Mouse (Mus musculus): ENCODE measurements around the gene Nmrk2.
"Not testable (repeated sequence)": the region's sequence is repeated elsewhere in the genome, so short reads cannot be mapped to it uniquely, and the experiment has no call there.

Nmrk2 gene

DNA sequence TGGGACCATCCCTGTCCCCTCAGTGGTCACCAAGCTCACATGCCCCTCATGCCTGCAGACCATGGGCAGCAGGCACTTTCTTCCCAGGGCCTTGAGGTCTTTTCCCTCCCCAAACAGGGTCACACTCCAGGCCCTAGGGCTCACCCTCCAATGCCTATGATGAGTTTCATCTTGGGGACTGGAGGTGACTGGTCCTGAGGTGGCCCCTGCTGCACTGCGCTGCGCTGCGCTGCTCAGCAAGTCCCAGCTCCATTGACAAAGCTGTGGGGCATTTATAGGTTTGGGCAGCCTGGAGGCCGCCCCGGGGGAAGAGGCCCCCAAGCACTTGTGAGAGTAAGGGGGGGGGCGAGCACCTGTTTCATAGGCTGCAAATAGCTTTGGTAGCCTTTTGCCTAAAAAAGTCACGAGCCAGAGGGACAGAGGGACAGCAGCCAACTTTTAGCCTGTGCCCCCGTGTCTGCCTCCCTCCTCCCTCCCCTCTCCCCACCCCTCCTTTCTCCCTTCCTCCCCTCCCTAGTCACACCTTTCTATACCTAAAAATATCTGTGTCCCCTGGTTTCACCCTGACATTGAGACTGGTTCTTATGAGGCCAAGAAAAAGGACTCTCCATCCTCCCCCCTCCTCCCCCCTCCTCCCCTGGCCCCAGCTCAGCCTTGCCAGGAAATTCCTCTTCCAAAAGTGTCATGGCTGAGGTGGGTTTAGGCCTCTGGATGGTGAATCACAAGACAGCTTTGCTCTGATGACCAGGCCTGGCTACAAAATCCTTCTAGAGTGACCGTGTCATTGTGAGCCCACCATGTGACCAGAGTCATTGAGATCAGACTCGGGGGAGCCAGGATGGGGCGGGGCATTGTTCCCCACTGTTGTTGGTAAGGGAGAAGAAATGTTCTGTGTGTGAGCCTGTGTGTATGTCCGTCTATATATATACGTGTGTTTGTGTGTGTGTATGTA, at the start of gene Nmrk2:
Gene Nmrk2, minus strand, starts transcription at position 245 of the 952 bp plus-strand sequence.
- DNase-seq (ENCODE audit: low read depth, low spot score) = no peak

DNA sequence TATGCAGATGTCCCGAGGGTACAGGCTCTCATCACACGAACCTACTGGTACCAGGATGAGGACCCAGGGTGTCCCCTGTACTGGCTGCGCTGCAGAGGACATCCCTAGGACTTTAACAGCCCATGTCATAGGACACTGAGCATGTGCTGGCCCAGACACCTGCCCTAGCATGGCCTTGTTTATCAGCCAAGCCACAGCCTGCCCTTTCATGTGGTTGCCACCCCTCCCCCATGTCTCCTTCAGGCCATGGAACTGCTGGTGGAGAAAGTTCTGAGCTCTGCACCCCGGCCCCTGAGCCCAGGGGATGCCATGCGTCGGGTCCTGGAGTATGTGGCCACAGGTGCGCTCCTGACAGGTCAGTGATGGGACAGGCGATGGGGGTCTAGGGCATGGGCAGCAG, 47.6 kb upstream of the Nmrk2 start:
- DNase-seq (ENCODE audit: low read depth, low spot score) = no peak

- no peak for DNase-seq (ENCODE audit: low read depth, low spot score)
Observed at GRCm38 (mm10) chr10:81247804-81248203, 46.0 kb upstream of the Nmrk2 start.

DNA sequence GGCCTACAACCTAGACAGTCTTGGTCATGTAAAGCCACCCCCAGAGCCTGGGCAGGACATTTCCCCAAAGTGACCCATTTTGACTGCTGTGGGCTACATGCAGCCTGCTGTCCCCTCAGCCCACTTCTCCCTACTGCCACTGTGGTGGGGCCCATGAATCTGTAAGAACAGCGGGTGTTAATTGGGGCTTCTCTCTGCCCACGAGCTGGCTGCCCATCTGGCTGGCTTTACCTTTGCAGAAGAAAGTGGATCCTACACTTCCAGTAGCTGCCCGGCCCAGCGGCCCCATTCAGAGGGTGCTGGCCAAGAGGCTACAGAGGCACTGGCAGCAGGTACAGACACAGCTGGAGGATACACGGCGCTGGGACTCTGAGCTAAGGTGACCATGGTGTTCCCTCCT, 43.3 kb upstream of the Nmrk2 start:
- no peak for DNase-seq (ENCODE audit: low read depth, low spot score)

- no peak for DNase-seq (ENCODE audit: low read depth, low spot score)
Observed at GRCm38 (mm10) chr10:81244595-81244994, 42.7 kb upstream of the Nmrk2 start.

DNA sequence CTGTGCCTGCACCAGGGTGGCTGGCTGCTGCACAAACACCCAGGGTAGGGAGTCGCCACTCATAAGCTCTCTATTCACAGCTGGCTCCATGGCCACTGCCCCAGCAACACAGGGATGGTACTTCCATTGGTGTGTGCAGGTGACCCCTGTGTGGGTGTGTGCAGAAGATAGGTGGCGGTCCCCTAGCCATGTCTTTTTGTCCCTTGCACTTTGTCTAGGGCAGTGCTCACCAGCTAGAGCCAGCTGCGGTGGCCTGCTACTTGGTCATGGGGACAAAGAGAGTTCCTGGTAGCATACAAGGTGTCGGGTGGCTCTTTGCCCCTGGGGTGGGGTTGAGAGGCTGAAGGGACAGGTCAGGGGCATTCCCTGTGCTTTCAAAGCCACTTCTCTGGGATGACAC, 42.3 kb upstream of the Nmrk2 start:
- DNase-seq (ENCODE audit: low read depth, low spot score) = no peak

DNA sequence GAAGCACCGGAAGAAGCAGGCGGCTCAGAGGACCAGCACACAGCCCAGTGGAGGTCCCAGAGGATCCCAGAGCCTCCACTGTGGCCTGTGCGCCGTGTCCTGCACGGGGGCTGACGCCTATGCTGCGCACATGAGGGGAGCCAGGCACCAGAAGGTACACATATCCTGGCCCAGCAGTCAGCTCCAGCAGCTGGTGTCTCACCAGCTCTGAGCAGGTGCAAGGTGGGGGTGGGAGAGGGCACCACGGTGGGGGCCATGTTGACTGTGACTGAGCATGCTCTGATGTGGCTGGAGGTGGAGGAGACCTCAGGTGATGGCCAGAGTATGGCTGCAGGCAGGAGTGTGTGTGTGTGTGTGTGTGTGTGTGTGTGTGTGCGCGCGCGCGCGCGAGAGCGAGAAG, 40.2 kb upstream of the Nmrk2 start:
- no peak for DNase-seq (ENCODE audit: low read depth, low spot score)

DNA sequence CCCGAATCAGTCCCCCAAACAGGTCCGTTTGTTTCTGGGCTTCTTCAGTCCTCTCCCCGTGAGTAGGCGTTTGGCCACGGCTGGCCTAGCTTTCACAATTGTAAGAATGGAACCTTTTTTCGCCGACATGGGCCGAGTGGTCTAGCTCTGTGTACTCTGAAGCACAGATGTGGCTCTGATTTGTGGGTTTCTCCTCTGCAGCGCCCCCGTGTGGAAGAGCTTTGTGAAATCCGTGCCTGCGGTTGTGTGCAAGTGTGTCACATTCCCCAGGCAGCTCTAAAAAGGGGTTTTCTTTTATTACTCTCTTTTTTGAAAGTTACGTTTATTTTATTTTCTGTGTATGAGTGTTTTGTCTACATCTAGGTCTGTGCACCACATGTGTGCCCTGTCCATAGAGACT, 39.0 kb upstream of the Nmrk2 start:
- peak; percentile 21 for DNase-seq (ENCODE audit: low read depth, low spot score)

- no peak for DNase-seq (ENCODE audit: low read depth, low spot score)
Observed at GRCm38 (mm10) chr10:81238618-81239017, 36.8 kb upstream of the Nmrk2 start.

DNA sequence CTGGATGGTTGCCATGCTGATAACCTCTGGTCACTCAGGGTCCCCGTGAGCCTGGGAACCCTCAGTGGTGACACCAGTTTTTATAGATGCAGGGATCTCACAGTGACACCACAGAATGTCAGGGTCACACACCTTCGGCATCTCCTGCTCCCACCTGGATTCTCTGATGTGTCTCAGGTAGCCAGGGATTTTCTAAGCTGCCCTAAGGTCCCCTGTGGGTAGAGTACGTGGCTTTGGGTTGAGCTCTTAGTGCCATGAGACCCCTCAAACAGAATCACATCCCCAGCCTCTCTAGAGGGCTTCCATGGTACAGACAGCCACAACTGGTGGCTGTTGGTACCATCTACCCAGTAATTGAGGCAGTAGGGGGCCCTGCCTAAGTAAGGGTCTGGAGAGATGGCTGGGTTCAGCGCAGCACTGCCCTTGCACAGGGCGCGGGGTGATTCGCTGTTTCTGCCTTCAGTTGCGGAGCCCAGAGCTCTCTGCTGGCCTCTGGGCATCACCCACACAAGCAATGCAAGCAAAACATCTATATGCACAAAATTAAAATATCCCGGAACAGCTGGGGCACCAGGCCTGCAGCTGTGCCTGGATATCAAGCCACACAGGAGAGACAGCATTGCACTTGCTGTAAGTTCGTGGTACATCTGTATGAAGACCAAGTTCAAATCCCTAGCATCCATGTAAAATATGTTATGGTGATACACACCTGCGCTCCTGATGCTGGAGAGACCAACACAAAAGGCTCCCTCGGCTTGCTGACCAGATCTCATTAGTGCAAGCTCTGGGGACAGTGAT, 34.8 kb upstream of the Nmrk2 start:
- no peak for DNase-seq (ENCODE audit: low read depth, low spot score)

- DNase-seq (ENCODE audit: low read depth, low spot score) = no peak
Observed at GRCm38 (mm10) chr10:81234206-81234605, 32.4 kb upstream of the Nmrk2 start.

GRCm38 (mm10) chr10:81233226-81233585, 31.4 kb upstream of the Nmrk2 start:
- DNase-seq (ENCODE audit: low read depth, low spot score) = no peak

- peak; percentile 54 for DNase-seq (ENCODE audit: low read depth, low spot score)
Observed at GRCm38 (mm10) chr10:81232580-81233225, 30.9 kb upstream of the Nmrk2 start, which contains the start of gene Zfr2. Gene Zfr2, plus strand, starts transcription at chr10:81233155.

DNA sequence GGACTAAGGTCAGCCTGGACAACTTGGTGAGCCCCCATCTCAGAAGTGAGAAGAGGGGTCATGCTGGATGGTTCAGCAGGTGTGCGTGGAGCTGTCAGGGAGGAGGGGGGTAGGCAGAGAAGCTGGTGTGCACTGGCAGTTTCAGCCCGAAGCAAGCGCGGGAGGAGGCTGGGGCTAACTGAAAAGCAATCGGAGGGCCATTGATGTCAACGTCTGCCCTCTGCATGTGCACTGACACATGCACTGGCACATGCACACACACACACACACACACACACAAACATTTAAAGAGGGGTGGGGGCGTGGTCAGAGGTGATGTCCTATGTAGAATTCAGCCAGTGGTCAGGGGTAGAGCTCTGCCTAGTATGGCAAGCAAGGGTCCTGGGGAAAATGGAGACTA, 29.6 kb upstream of the Nmrk2 start:
- no peak for DNase-seq (ENCODE audit: low read depth, low spot score)

DNA sequence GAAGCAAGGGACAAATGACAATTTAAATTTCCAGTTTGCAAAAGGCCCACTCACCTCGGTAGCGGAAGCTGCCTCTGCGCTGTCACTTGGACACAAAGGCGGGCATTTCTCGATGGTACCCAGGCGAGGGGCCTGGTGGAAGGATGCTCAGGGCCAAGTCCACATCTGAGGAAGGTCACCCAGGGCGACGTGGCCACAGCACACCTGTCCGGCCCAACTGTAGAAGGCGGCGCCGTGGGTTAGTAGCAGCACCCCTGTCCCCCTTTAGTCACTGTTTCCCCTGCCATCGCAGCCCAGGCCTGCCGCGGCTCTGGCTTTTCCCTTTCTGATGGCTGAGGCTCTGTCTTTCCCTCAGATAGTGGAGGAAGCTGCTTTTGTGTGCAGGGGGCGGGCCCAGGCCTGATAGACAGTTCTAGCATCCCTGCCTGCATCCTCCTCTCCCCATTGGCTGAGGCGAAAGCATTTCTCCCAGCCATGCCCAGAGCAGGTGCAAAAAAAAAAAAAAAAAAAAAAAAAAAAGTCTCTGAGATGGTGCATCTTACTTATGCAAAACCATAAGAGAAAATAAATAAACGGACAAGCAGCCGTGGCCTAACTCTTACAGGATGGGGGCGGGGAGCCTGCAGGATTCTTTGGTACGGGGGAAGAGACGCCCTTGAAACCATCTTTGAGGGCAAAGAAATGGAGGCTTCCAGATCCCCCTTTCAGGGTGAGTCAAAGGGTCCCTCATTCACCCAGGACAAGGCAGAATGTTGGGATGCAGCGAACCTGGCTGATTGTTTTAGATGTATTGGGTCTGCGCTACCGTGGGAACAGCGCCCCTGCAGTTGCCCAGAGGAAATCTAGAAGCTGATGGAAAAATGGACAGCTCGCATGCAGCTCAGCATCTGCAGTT, 28.8 kb upstream of the Nmrk2 start, which contains the start of gene Atcay:
Gene Atcay, minus strand, starts transcription at position 396 of the 895 bp plus-strand sequence.
- no peak for DNase-seq (ENCODE audit: low read depth, low spot score)

DNA sequence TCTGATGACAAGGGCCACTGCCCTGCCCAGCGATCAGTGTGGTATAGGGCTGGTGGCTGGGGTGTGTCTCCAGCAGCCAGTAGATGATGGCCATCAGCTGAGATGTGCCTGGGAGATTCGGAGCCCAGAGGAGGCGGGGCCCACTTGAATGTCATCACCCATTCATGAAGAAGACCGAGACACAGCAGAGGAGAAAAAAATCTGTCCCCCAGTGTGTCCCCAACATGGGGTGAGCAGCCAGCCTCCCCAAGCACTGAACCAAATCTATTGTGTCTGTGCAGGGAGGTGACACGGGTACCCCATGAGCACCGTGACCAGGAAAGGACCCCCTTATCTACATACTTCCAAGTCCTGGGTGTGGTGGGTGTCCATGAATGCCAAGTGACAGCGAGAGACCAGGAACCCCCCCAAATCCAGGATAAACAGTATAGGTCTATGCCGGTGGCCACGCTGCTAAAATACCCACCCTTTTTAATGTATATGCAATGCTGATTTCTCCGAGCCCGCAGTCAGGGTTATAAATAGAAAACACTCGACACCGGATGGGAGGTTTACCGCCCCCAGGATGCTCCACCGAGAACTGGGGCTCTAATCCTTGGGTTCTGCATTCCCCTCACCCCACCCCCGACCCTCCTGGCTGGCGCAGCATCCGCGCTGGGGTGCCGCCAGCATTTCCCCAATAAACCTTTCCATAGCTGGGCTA, 28.0 kb upstream of the Nmrk2 start:
- DNase-seq (ENCODE audit: low read depth, low spot score) = no peak

DNA sequence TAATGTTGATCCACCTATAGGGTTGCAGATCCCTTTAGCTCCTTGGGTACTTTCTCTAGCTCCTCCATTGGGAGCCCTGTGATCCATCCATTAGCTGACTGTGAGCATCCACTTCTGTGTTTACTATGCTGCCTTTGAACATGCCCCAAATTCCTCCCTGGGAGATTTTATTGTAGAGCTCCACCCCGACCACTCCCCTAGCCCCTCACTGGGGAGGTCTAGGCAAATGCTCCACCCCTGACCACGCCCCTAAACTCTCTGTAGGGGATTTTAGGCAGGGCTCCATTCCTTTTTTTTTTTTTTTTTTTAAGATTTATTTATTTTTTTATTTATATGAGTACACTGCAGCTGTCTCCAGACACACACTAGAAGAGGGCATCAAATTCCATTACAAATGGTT, 21.9 kb upstream of the Nmrk2 start:
- not testable (repeated sequence) for DNase-seq (ENCODE audit: low read depth, low spot score)

DNA sequence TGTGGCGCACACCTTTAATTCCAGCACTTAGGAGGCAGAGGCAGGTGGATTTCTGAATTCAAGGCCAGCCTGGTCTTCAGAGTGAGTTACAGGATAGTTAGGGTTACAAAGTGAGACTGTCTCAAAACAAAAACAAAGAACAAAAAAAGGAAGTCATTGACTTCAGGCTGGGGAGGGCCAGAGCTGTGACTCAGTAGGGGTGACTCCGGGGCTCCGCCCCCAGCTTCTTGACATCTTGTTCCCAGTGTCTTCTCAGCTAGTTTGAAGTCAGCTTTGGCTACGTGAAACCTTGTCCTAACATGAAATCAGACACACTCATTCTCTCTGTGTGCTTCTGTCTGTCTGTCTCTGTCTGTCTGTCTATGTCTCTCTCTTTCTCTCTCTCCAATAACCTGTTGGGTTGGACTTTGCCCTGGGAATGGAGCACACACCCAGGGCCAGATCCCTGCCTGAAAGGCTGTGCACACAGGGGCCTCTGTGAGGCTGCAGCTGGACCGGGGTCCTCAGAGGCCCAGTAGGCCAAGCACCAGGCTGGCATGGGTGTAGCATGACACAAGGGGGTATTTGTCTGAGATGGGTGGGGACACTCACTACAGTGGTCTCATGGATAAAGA, 19.7 kb upstream of the Nmrk2 start:
- DNase-seq (ENCODE audit: low read depth, low spot score) = no peak

DNA sequence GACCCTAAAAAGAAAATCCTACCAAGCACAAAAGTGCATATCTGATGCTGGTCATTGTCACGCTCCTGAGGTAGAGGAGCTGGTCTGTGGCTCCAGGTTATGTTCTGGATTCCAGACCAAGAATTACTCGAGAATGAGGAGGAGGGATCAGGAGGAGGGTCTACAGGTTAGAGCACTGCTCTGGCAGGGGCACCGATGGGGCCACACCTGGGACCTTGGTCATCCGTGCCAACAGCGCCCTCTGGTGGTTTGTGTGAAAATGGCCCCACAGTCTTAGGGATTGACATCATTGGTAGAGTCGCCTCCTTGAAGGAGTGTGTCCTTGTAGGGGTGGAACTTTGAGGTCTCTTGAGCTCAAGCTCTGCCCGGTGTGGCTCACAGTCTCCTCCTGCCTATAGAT, 16.1 kb upstream of the Nmrk2 start:
- DNase-seq (ENCODE audit: low read depth, low spot score) = peak; percentile 47

DNA sequence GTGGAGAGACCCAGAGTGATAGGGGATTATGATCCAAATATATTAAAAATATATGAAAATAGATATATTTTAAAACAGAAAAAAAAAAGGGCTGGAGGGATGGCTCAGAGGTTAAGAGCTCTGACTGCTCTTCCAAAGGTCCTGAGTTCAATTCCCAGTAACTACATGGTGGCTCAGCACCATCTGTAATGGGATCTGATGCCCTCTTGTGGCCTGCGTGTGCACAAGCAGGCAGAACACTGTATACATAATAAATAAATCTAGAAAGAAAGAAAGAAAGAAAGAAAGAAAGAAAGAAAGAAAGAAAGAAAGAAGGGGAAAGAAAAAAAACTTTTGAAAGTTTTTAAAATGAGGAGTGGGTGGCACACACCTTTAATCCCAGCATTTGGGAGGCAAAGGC, 15.4 kb upstream of the Nmrk2 start:
- not testable (repeated sequence) for DNase-seq (ENCODE audit: low read depth, low spot score)

Measured in c-Kit-negative CD71-positive TER-119-positive erythroid progenitor cells, embryonic 14.5 days (primary cell).